Mouse (Mus musculus): ENCODE data around the gene Pgam2. TPM values are rescaled to one million over a fixed set of nuclear protein-coding genes. Genes with fewer than 3 reads are reported as not detected.

Pgam2 gene
- polyA plus RNA-seq, 1 experiment from 2014 or later = 2.7 TPM

DNA sequence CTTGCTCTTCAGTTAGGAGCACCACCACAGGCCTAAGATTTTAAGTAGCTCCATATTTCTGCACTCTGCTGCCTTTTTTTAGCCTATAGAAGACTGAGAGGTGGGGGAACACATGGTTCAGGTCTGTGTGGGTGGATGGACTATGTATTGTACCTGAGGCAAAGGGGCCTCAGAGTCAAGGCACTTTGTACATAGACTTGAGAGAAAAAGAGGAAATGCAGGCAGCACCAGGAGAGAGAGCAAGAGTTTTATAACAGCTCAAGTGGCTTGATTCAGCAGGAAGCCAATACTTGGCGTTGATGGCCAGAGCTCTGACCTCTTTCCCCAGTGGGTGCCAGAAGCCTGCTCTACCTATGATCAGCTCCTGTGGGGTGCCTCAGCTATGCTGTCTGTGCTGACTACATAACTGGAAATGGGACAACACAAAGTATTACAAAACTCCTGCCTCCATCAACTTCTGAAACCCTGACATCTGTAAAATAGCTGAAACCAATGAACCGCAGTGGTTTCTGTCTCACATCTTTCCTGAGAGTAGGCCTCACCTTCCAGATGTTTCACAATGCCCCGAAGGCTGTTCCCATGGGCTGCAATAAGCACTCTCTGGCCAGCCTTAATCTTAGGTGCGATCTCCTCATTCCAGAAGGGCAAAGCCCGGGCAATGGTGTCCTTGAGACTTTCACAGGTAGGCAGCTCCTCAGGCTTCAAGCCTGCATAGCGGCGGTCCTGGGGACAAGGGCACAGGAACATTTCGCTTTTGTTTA is 896 bp downstream of the Pgam2 start:
- H3K9me3 ChIP-seq = no peaks in the 10 kb centered on the region
- no peak overlapping the region for H3K9ac ChIP-seq
- no peak for ATAC-seq (ENCODE audit: low FRiP score, low read depth)
- 0 out of 2 replicates have a peak, but pooled peaks cover 3% of the 10 kb centered on the region for H3K4me1 ChIP-seq (replicated peaks)
- no peak overlapping the region for H3K4me2 ChIP-seq
- peaks cover 31% of the 10 kb centered on the region for H3K36me3 ChIP-seq
- H3K27ac ChIP-seq (replicated peaks) = no peak overlapping the region
- no peak overlapping the region for H3K4me3 ChIP-seq
- 77% methylated on average over 8 of the region's 8 CpGs for WGBS
- H3K27me3 ChIP-seq = no peaks in the 10 kb centered on the region

DNA sequence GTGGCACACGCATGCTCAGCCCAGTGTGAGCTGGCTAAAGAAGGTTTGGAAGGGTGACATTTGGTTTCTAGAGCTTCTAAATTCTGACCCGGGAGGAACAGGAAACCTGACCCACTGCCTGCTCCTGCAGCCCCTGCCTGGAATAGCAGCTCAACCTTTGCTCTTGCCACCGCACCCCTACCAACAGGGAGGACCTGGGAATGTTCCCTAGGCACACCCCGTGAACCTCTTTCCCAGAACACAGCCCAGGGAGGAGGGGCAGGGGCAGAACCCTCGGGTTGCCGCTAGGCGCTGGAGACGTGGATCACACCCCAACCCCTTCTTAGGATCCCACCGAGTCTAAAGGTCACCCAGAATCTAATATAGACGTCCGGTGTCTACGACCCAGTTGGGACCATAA is 1.5 kb downstream of the Pgam2 start:
- no peak overlapping the region for H3K9ac ChIP-seq
- 0 out of 2 replicates have a peak, but pooled peaks cover 3% of the 10 kb centered on the region for H3K4me1 ChIP-seq (replicated peaks)
- H3K4me2 ChIP-seq = no peak overlapping the region
- ATAC-seq (ENCODE audit: low FRiP score, low read depth) = no peak
- H3K9me3 ChIP-seq = no peaks in the 10 kb centered on the region
- 69% methylated on average over 12 of the region's 12 CpGs for WGBS
- no peak overlapping the region for H3K4me3 ChIP-seq
- no peaks in the 10 kb centered on the region for H3K27me3 ChIP-seq
- peaks cover 37% of the 10 kb centered on the region for H3K36me3 ChIP-seq
- H3K27ac ChIP-seq (replicated peaks) = no peak overlapping the region

DNA sequence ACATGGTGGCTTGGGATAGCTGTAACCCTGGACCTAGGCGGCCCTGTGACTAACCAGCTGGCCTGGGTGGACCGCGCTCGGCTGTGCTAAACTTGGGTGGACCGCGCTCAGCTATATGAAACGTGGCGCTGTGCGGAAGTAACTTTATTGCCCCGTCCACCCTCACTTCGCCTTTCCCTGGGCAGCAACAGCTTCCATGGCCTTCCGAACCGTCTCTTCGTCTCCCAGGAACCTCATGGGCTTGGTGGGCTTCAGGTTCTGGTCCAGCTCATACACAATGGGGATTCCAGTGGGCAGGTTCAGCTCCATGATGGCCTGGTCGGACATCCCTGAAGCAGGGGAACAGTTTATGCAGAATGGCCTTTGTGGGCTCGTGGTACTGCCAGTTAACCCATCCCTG is 2.0 kb downstream of the Pgam2 start:
- Histone ChIP-seq H3K27ac (replicated peaks) (no peak overlapping the region), H3K4me3 (no peak overlapping the region), H3K4me2 (no peak overlapping the region), H3K9me3 (no peaks in the 10 kb centered on the region), H3K36me3 (peaks cover 42% of the 10 kb centered on the region), H3K27me3 (no peaks in the 10 kb centered on the region), H3K9ac (no peak overlapping the region), H3K4me1 (replicated peaks) (0 out of 2 replicates have a peak, but pooled peaks cover 3% of the 10 kb centered on the region)
- 95% methylated on average over 16 of the region's 16 CpGs for WGBS
- no peak for ATAC-seq (ENCODE audit: low FRiP score, low read depth)

DNA sequence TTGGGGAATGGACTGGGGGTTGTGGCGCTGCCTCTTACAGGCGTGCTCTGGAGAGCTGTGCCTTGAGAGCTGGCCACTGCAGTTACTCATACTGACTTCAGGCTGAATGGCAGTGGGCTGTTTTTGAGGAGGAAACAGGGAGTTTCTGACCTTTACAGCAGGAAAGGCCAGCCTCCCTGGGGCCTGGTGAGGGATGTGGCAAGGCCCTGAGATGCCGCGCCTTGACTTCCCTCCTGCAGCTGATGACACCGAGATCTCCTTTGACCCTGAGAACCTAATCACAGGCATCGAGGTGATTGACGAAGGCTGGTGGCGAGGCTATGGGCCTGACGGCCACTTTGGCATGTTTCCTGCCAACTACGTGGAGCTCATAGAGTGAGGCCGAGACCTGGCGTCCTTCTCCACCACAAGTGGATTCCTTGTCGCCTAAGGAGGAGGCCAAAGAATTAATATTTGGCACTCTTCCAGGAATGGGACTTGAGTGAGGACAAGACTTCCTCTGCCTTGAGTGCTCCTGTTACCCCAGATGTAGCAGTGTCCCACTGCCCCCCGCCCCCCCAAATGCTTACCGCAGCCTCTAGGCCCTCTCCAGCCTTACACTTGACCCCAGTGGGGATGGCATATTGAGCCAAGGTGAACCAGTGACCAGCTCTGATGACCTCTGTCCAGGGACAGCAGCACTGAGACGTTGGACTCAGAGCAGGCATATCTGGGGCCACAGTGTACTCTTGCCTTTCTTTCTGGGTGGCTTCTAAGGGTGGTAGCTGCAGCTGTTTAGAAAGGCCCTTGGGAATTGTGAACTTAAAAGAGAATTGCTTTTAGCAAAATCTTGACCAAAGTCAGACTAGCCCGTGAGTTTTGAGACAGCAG is 3.7 kb downstream of the Pgam2 start:
- no peak for ATAC-seq (ENCODE audit: low FRiP score, low read depth)
- H3K4me2 ChIP-seq = no peak overlapping the region
- H3K36me3 ChIP-seq = peaks cover 58% of the 10 kb centered on the region
- no peak overlapping the region for H3K27ac ChIP-seq (replicated peaks)
- H3K9me3 ChIP-seq = no peaks in the 10 kb centered on the region
- no peak overlapping the region for H3K4me3 ChIP-seq
- H3K4me1 ChIP-seq (replicated peaks) = 0 out of 2 replicates have a peak, but pooled peaks cover 3% of the 10 kb centered on the region
- H3K27me3 ChIP-seq = no peaks in the 10 kb centered on the region
- no peak overlapping the region for H3K9ac ChIP-seq
- WGBS = 84% methylated on average over 17 of the region's 17 CpGs

DNA sequence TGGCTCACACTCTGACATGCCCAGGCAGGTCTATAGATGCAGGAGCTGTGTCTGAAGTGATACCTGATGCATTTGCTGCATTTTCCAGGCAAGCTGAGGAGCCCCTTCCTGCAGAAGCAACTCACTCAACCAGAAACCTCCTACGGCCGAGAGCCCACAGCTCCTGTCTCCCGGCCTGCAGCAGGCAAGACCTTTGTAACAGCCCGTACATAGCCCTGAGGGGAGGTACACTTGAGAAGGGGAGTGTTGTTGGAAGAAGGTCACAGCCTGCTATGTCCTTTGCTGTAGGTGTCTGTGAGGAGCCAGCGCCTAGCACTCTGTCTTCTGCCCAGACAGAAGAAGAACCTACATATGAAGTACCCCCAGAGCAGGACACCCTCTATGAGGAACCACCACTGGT is 5.6 kb downstream of the Pgam2 start:
- 98% methylated on average over 5 of the region's 5 CpGs for WGBS
- no peaks in the 10 kb centered on the region for H3K27me3 ChIP-seq
- H3K9me3 ChIP-seq = no peaks in the 10 kb centered on the region
- no peak overlapping the region for H3K4me2 ChIP-seq
- no peaks in the 10 kb centered on the region for H3K4me1 ChIP-seq (replicated peaks)
- no peak for ATAC-seq (ENCODE audit: low FRiP score, low read depth)
- H3K4me3 ChIP-seq = no peak overlapping the region
- no peak overlapping the region for H3K27ac ChIP-seq (replicated peaks)
- H3K9ac ChIP-seq = no peak overlapping the region
- H3K36me3 ChIP-seq = peaks cover 68% of the 10 kb centered on the region

DNA sequence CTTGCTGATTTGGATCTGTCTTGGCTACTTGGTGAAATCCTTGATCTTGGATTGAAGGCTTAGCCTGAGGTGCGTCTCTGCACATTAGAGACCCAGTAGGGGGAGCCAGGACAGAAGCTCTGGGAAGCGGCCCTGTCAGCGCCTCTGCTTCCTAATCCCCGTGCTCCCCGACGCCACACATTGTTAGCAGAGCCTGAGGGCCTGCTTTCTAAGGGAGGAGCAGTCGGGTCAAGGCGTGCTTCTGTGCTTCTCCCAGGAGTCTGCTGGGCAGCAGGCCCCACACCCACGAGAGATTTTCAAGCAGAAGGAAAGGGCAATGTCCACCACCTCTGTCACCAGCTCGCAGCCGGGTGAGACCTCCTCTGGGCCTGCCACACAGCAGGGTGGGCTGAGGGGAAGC is 6.2 kb downstream of the Pgam2 start:
- Histone ChIP-seq H3K36me3 (peaks cover 74% of the 10 kb centered on the region), H3K9ac (no peak overlapping the region), H3K4me1 (replicated peaks) (no peaks in the 10 kb centered on the region), H3K9me3 (no peaks in the 10 kb centered on the region), H3K4me3 (no peak overlapping the region), H3K4me2 (no peak overlapping the region), H3K27me3 (no peaks in the 10 kb centered on the region), H3K27ac (replicated peaks) (no peak overlapping the region)
- no peak for ATAC-seq (ENCODE audit: low FRiP score, low read depth)
- WGBS = 77% methylated on average over 11 of the region's 11 CpGs

DNA sequence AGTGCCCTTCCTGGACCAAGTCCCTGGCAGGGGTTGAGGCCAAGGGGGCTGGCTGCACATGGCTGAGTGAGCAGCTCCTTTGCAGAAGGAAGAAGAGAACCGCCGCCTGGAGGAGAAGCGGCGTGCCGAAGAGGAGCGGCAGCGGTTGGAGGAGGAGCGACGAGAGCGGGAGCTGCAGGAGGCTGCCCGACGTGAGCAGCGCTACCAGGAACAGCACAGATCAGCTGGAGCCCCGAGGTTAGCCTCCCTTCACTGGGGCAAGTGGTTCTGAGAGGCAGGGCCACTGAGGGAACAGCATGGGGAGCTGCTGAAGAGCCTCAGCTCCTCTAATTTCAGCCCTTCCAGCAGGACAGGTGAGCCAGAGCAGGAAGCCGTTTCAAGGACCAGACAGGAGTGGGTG is 6.6 kb downstream of the Pgam2 start:
- Histone ChIP-seq H3K9ac (no peak overlapping the region), H3K36me3 (peaks cover 77% of the 10 kb centered on the region), H3K9me3 (no peaks in the 10 kb centered on the region), H3K27ac (replicated peaks) (no peak overlapping the region), H3K27me3 (no peaks in the 10 kb centered on the region), H3K4me3 (no peak overlapping the region), H3K4me2 (no peak overlapping the region), H3K4me1 (replicated peaks) (no peaks in the 10 kb centered on the region)
- WGBS = 83% methylated on average over 15 of the region's 15 CpGs
- no peak for ATAC-seq (ENCODE audit: low FRiP score, low read depth)

DNA sequence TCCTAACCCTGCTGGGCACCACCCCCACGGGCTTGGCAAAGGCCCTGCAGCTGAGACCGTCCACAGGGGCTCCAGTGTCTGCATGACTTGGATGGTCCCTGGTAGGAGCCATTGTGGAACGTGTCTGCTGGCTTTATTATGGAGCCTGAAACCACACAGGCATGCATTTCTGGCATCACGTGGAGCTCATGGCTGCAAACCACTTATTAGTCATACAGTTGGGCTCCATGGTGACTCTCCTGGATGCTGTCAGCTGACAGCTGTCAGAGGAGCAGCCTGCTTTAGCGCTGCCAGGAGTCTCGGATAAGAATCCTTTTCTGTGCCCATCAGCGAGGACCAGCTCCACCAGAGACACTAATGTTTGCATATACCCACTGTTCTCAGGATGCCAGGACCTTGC is 7.8 kb downstream of the Pgam2 start:
- Histone ChIP-seq H3K27me3 (no peaks in the 10 kb centered on the region), H3K4me3 (no peak overlapping the region), H3K4me1 (replicated peaks) (0 out of 2 replicates have a peak, but pooled peaks cover 3% of the 10 kb centered on the region), H3K9ac (no peak overlapping the region), H3K36me3 (peaks cover 77% of the 10 kb centered on the region), H3K4me2 (no peak overlapping the region), H3K9me3 (no peaks in the 10 kb centered on the region), H3K27ac (replicated peaks) (no peak overlapping the region)
- ATAC-seq (ENCODE audit: low FRiP score, low read depth) = no peak
- 80% methylated on average over 7 of the region's 7 CpGs for WGBS

DNA sequence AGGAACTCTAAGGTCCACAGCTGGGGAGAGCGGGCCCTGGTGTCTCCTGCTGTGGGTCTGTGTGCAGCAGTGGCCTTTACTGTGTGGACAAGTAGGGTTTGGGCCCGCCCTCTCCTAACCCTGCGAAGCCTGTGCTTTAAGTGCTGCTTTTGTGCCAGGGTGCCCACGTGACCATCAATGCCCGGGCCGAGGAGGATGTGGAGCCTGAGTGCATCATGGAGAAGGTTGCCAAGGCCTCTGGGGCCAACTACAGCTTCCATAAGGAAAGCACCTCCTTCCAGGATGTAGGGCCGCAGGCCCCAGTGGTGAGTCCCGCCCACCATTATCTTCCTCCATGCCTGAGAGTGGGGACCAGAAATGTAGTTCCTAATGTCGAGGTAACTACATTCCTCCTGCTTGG is 8.2 kb downstream of the Pgam2 start:
- WGBS = 90% methylated on average over 9 of the region's 9 CpGs
- 0 out of 2 replicates have a peak, but pooled peaks cover 6% of the 10 kb centered on the region for H3K4me1 ChIP-seq (replicated peaks)
- H3K36me3 ChIP-seq = peaks cover 73% of the 10 kb centered on the region
- H3K9ac ChIP-seq = no peak overlapping the region
- no peak overlapping the region for H3K4me2 ChIP-seq
- no peak overlapping the region for H3K4me3 ChIP-seq
- ATAC-seq (ENCODE audit: low FRiP score, low read depth) = no peak
- no peaks in the 10 kb centered on the region for H3K9me3 ChIP-seq
- no peak overlapping the region for H3K27ac ChIP-seq (replicated peaks)
- H3K27me3 ChIP-seq = no peaks in the 10 kb centered on the region

DNA sequence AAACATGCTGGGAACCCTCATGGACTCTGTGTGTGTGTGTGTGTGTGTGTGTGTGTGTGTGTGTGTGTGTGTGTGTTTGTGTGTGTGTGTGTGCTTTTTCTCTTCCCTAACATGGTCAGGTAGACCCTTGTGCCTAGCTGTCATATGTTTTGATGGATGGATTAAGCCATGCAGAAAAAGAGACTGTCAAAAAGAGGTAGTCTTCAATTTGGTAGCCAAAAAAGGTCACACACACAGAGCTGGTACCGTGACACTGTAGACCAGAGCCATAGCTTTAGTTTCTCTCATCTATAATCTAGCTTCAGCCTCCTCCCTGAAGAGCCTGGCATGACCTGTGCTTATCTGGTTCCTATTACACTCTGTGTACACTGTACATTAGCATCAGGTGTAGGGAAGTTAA is 13.1 kb downstream of the Pgam2 start:
- Histone ChIP-seq H3K27ac (replicated peaks) (no peak overlapping the region), H3K9ac (no peak overlapping the region), H3K4me2 (no peak overlapping the region), H3K9me3 (no peaks in the 10 kb centered on the region), H3K27me3 (no peaks in the 10 kb centered on the region), H3K4me3 (no peak overlapping the region), H3K36me3 (peaks cover 29% of the 10 kb centered on the region), H3K4me1 (replicated peaks) (peaks cover 26% of the 10 kb centered on the region)
- ATAC-seq (ENCODE audit: low FRiP score, low read depth) = no peak
- 91% methylated on average over 1 of the region's 1 CpGs for WGBS

DNA sequence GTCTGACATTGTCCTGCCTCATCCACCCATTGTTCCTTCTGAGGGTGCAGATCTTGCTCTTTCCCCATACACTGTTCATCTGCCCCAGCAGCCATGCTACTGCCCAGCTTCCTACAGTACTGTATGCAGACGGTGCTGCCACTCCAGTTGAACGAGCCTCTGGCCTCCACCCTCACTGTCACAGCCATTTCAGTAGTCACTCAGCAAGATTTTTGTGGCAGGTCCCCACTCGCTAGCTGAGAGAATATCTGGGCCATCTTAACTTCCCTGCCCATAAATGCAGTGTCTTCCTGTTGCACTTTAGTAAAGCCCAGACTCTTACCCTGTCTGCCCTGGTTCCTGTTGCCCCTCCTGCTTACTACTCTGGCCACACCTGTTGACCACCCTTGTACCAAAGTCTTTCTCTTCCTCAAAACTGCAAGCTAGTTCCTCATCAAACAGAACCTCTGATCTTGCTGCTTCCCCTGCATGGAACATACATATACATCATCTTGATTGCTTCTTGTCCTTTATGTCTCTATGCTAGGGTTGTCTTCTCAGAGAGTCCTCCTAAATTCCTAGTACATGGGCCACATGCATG is 13.7 kb downstream of the Pgam2 start:
- Histone ChIP-seq H3K27me3 (no peaks in the 10 kb centered on the region), H3K9me3 (no peaks in the 10 kb centered on the region), H3K4me3 (peak overlapping the region; percentile 73), H3K4me1 (replicated peaks) (peaks cover 26% of the 10 kb centered on the region), H3K9ac (no peak overlapping the region), H3K4me2 (peak overlapping the region; percentile 78), H3K36me3 (peaks cover 23% of the 10 kb centered on the region), H3K27ac (replicated peaks) (no peak overlapping the region)
- no peak for ATAC-seq (ENCODE audit: low FRiP score, low read depth)
- WGBS = 81% methylated on average over 3 of the region's 3 CpGs

All from hindbrain, embryonic 15.5 days (tissue).